Mouse (Mus musculus) intestine, postnatal 0 days (tissue): ENCODE measurements around the gene Wscd1. TPM values are rescaled to one million over a fixed set of nuclear protein-coding genes. Genes with fewer than 3 reads are reported as not detected.

Source experiments
- ATAC-seq: fragments of 200-750 bp; cut with Nextera tagmentation; 2 replicates; pipeline ENCODE4 v1.8.0; 2017; ENCODE audit warnings: mild to moderate bottlenecking, moderate TSS enrichment, moderate library complexity
- H3K27ac ChIP-seq: fragments of 300-500 bp; sonication (generic); 2 replicates; pipeline ENCODE4 v1.5.1; 2014; ENCODE audit warnings: mild to moderate bottlenecking, low read depth, low read length, moderate library complexity
- H3K27me3 ChIP-seq: fragments of 300-500 bp; sonication (generic); replicated peaks from 2 replicates; pipeline ENCODE4 v1.6.1; 2014; ENCODE audit warnings: low read length, mixed read lengths; ENCODE audit not compliant: control insufficient read depth, insufficient read depth
- H3K36me3 ChIP-seq: fragments of 300-500 bp; sonication (generic); 2 replicates; pipeline ENCODE4 v1.6.1; 2014; ENCODE audit warnings: mild to moderate bottlenecking, moderate library complexity; ENCODE audit not compliant: control insufficient read depth, insufficient read depth
- H3K4me1 ChIP-seq: fragments of 300-500 bp; sonication (generic); replicated peaks from 2 replicates; pipeline ENCODE4 v1.6.1; 2014; ENCODE audit warnings: antibody characterized with exemption, low read length, mixed read lengths; ENCODE audit not compliant: control insufficient read depth, insufficient read depth
- H3K4me2 ChIP-seq: fragments of 300-500 bp; sonication (generic); replicated peaks from 2 replicates; pipeline ENCODE4 v1.6.1; 2014; ENCODE audit warnings: low read depth, mild to moderate bottlenecking, moderate library complexity
- H3K4me3 ChIP-seq: fragments of 300-500 bp; sonication (generic); 2 replicates; pipeline ENCODE4 v1.5.1; 2014; ENCODE audit warnings: low read depth, low read length
- H3K9ac ChIP-seq: fragments of 300-500 bp; sonication (generic); 2 replicates; pipeline ENCODE4 v1.6.1; 2014; ENCODE audit warnings: mild to moderate bottlenecking, low read depth, low read length
- H3K9me3 ChIP-seq: fragments of 300-500 bp; sonication (generic); 2 replicates; pipeline ENCODE4 v1.6.1; 2016; ENCODE audit warnings: mixed run types; ENCODE audit not compliant: control insufficient read depth
- CTCF ChIP-seq: sonication (generic); IDR thresholded peaks from 2 replicates; pipeline ENCODE4 v1.5.1; 2016; ENCODE audit warnings: low read depth, mild to moderate bottlenecking, control low read depth, antibody characterized with exemption, moderate library complexity
- WGBS: fragments of 180-500 bp; shearing (Covaris S2); extraction: QIAGEN DNeasy Blood & Tissue Kit; methylation state at CpG from one replicate; pipeline ENCODE4 v1.1.7; 2014; 5-methylcytosine and 5-hydroxymethylcytosine counted together
- polyA plus RNA-seq: library from polyadenylated mRNA; unstranded; fragments of >200 nt; fragmentation: Nextera tagmentation; extraction: Ambion mirVana; gene quantifications from 2 replicates; pipeline ENCODE4 v1.2.1, GENCODE M21; 2015

Gene Wscd1
- polyA plus RNA-seq, 1 experiment from 2014 or later = 1.6 TPM

DNA sequence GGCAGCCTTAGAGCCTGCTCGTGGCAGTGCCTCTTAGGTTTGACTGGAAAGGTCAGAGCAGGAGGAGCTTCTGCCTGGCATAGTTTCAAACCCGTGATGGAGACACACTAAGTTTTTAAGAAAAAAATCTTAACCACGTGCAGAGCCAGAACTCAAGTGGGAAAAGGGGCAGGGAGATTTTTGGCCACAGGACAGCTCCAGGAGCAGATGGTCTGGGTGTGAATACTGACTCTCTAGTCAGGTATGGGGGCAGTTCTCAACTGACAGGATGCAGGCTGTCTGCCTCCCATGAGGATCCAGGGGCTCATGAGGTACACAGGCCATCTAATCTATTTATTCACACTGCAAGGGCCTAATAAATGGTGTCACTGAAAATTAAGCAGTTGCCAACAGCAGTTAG lies 6.6 kb downstream of the Wscd1 start:
- WGBS = 45% methylated on average over 3 of the region's 3 CpGs
- no peak for ATAC-seq
- no peak for TF ChIP-seq CTCF
- H3K36me3 ChIP-seq = no peaks in the 10 kb centered on the region
- H3K27me3 ChIP-seq = peaks cover 10% of the 10 kb centered on the region
- no peaks in the 10 kb centered on the region for H3K9me3 ChIP-seq
- H3K4me3 ChIP-seq = no peak overlapping the region
- no peak overlapping the region for H3K9ac ChIP-seq
- H3K4me1 ChIP-seq = no peaks in the 10 kb centered on the region; the same call in 1 of the 2 replicates
- no peak overlapping the region for H3K27ac ChIP-seq
- no peak overlapping the region for H3K4me2 ChIP-seq

GRCm38 (mm10) chr11:71758211-71759110 lies 8.7 kb downstream of the Wscd1 start:
- Histone ChIP-seq H3K27me3 (no peaks in the 10 kb centered on the region), H3K4me1 (no peaks in the 10 kb centered on the region; the same call in 1 of the 2 replicates), H3K27ac (no peak overlapping the region), H3K9ac (no peak overlapping the region), H3K36me3 (no peaks in the 10 kb centered on the region), H3K4me3 (no peak overlapping the region), H3K4me2 (no peak overlapping the region), H3K9me3 (no peaks in the 10 kb centered on the region)
- no peak for ATAC-seq
- WGBS = 64% methylated on average over 21 of the region's 21 CpGs
- TF ChIP-seq CTCF = no peak

- ATAC-seq = no peak
- Histone ChIP-seq H3K36me3 (no peaks in the 10 kb centered on the region), H3K9ac (no peak overlapping the region), H3K4me1 (no peaks in the 10 kb centered on the region), H3K9me3 (no peaks in the 10 kb centered on the region), H3K4me3 (no peak overlapping the region), H3K27me3 (no peaks in the 10 kb centered on the region), H3K27ac (no peak overlapping the region), H3K4me2 (no peak overlapping the region)
- no peak for TF ChIP-seq CTCF
- 75% methylated on average over 9 of the region's 9 CpGs for WGBS
Measured at GRCm38 (mm10) chr11:71760991-71761390, 11.3 kb downstream of the Wscd1 start.

GRCm38 (mm10) chr11:71763154-71763553 lies 13.4 kb downstream of the Wscd1 start:
- no peak overlapping the region for H3K4me3 ChIP-seq
- H3K4me1 ChIP-seq = no peaks in the 10 kb centered on the region
- no peak overlapping the region for H3K4me2 ChIP-seq
- ATAC-seq = no peak
- 54% methylated on average over 5 of the region's 5 CpGs for WGBS
- no peak overlapping the region for H3K27ac ChIP-seq
- no peak overlapping the region for H3K9ac ChIP-seq
- no peaks in the 10 kb centered on the region for H3K36me3 ChIP-seq
- no peak for TF ChIP-seq CTCF
- no peaks in the 10 kb centered on the region for H3K9me3 ChIP-seq
- no peaks in the 10 kb centered on the region for H3K27me3 ChIP-seq

GRCm38 (mm10) chr11:71763651-71764275 lies 14.0 kb downstream of the Wscd1 start:
- no peak for TF ChIP-seq CTCF
- no peak for ATAC-seq
- Histone ChIP-seq H3K27me3 (no peaks in the 10 kb centered on the region), H3K4me1 (no peaks in the 10 kb centered on the region), H3K36me3 (no peaks in the 10 kb centered on the region), H3K9me3 (no peaks in the 10 kb centered on the region), H3K9ac (no peak overlapping the region), H3K27ac (no peak overlapping the region), H3K4me3 (no peak overlapping the region), H3K4me2 (no peak overlapping the region)
- WGBS = 56% methylated on average over 5 of the region's 5 CpGs

DNA sequence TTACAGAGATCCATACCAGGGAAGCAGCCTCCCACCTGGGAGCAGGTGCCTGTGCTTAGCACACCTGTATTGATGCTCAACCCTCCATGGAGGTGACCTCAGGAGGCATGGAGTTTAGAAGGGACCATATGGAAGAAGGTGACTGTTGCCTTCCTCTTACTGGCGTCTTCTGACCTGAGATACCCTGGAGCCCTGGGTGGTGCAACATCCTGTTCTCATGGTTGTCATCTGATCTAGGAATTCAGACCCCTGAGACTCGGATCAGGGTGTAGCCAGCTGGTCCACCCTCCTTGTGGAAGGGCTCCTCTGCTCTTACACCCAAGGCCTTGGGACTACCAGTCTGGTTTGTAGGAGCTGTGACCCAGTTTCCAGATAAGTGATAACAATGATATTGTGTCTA lies 15.0 kb downstream of the Wscd1 start:
- no peak overlapping the region for H3K9ac ChIP-seq
- H3K36me3 ChIP-seq = no peaks in the 10 kb centered on the region
- no peaks in the 10 kb centered on the region for H3K27me3 ChIP-seq
- no peak overlapping the region for H3K4me3 ChIP-seq
- H3K27ac ChIP-seq = no peak overlapping the region
- no peaks in the 10 kb centered on the region for H3K9me3 ChIP-seq
- H3K4me1 ChIP-seq = no peaks in the 10 kb centered on the region
- WGBS = 62% methylated on average over 2 of the region's 2 CpGs
- no peak overlapping the region for H3K4me2 ChIP-seq
- ATAC-seq = no peak
- TF ChIP-seq CTCF = no peak
